Mouse (Mus musculus): Measurements from ENCODE around the gene Map4k5. TPM values are rescaled to one million over a fixed set of nuclear protein-coding genes. Genes with fewer than 3 reads are reported as not detected.

Map4k5 gene
- polyA plus RNA-seq, 1 experiment from 2014 or later: 24.1 TPM

DNA sequence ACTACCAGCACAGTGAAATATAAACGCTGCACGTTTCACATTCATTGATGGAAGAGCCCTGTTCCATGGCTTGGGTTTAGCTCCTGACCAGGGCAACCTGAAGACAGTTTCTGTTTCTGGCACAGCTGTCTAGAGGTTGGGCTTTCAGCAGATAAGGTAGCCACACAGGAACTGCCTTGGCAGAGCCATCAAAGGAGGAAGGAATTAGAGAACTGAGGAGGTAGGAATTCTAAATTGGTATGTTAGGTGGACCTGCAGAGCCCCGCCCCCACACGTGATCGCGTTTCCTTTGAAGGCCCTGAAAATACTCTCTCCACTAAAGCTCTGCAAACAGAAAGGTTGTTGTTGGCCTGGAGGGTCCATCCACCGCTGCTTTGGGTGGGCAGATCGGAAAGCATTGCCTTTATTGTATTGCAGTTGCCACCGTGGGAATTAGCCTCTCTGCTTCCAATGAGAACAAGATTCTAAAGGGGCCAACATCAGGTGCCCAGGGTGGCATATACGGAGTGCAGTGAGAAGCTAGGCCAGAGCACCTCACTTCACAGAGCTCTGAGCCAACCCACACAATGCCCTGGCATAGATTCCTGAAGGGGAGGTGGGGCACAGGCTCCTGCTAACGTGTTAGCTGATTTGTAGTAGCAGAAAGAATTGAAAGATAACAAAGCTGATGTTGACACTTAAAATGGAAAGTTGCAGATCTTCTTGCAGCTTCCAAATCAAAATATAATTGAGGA is 116.2 kb downstream of the Map4k5 start:
- no peaks in the 10 kb centered on the region for H3K36me3 ChIP-seq (ENCODE audit: control insufficient read depth, insufficient read depth, low read length)
- no peak for ATAC-seq
- H3K9me3 ChIP-seq (replicated peaks; ENCODE audit: control insufficient read depth, low read length, poor library complexity, severe bottlenecking): no peaks in the 10 kb centered on the region
- 77% methylated on average over 11 of the region's 11 CpGs for WGBS
- no peaks in the 10 kb centered on the region for H3K27me3 ChIP-seq (ENCODE audit: control insufficient read depth, insufficient read depth, low read depth, low read length)
- no peak overlapping the region for H3K27ac ChIP-seq (ENCODE audit: low read length)
- H3K4me2 ChIP-seq (ENCODE audit: low read length): no peak overlapping the region
- H3K4me3 ChIP-seq (ENCODE audit: low read depth, low read length): no peak overlapping the region
- no peak overlapping the region for H3K9ac ChIP-seq (ENCODE audit: low read depth, low read length)
- no peaks in the 10 kb centered on the region for H3K4me1 ChIP-seq (ENCODE audit: control insufficient read depth, insufficient read depth, low read length)

- ATAC-seq: no peak
- no peak overlapping the region for H3K9ac ChIP-seq (ENCODE audit: low read depth, low read length)
- H3K9me3 ChIP-seq (replicated peaks; ENCODE audit: control insufficient read depth, low read length, poor library complexity, severe bottlenecking): no peaks in the 10 kb centered on the region
- H3K4me3 ChIP-seq (ENCODE audit: low read depth, low read length): no peak overlapping the region
- no peaks in the 10 kb centered on the region for H3K36me3 ChIP-seq (ENCODE audit: control insufficient read depth, insufficient read depth, low read length)
- 89% methylated on average over 2 of the region's 2 CpGs for WGBS
- no peak overlapping the region for H3K4me2 ChIP-seq (ENCODE audit: low read length)
- no peaks in the 10 kb centered on the region for H3K27me3 ChIP-seq (ENCODE audit: control insufficient read depth, insufficient read depth, low read depth, low read length)
- H3K4me1 ChIP-seq (ENCODE audit: control insufficient read depth, insufficient read depth, low read length): no peaks in the 10 kb centered on the region
- H3K27ac ChIP-seq (ENCODE audit: low read length): no peak overlapping the region
Observed at GRCm38 (mm10) chr12:69768841-69769240, 124.2 kb downstream of the Map4k5 start.

- Histone ChIP-seq H3K4me3 (ENCODE audit: low read depth, low read length) (no peak overlapping the region), H3K9ac (ENCODE audit: low read depth, low read length) (no peak overlapping the region; the same call in 1 of the 2 replicates), H3K27me3 (ENCODE audit: control insufficient read depth, insufficient read depth, low read depth, low read length) (no peaks in the 10 kb centered on the region), H3K36me3 (ENCODE audit: control insufficient read depth, insufficient read depth, low read length) (no peaks in the 10 kb centered on the region), H3K4me1 (ENCODE audit: control insufficient read depth, insufficient read depth, low read length) (no peaks in the 10 kb centered on the region), H3K9me3 (replicated peaks; ENCODE audit: control insufficient read depth, low read length, poor library complexity, severe bottlenecking) (no peaks in the 10 kb centered on the region), H3K27ac (ENCODE audit: low read length) (no peak overlapping the region), H3K4me2 (ENCODE audit: low read length) (no peak overlapping the region)
- WGBS: 21% methylated on average over 9 of the region's 9 CpGs
- ATAC-seq: peak; percentile 51; the same call in 1 of the 2 replicates
Observed at GRCm38 (mm10) chr12:69767476-69768258, 125.3 kb downstream of the Map4k5 start.

DNA sequence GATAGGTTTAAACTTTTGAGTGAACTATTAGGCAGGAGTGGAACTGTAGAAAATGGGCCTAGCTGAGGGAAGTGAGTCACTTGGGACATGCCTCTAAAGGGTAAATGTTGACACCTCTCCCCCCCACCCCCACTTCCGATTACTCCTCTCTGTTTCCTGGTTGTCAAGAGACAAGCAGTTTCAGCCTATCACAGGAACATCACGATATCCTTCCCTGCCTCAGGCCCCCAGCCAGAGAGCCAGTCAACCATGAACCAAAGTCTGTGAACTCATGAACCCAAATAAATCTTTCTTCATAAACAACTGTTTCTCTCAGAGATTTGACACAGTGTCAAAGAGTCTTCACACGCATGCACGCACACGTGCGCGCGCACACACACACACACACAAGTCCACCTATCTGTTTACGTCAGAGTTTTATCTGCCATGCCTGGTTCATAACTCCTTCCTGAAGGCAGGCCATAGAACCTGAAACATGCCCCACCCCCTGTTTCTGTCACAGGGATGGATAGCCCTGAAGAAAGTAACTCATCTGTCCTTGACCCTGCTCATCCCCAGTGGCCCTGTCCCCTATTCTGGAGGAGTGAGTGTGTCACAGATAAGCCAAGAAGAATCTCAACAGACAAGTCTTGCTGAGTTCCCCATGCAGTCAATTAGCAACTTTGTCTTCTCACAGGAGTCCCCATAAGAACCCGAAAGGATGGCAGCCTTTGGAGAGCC is 126.7 kb downstream of the Map4k5 start:
- no peak overlapping the region for H3K4me3 ChIP-seq (ENCODE audit: low read depth, low read length)
- H3K36me3 ChIP-seq (ENCODE audit: control insufficient read depth, insufficient read depth, low read length): no peaks in the 10 kb centered on the region
- no peak overlapping the region for H3K9ac ChIP-seq (ENCODE audit: low read depth, low read length)
- WGBS: 90% methylated on average over 10 of the region's 10 CpGs
- no peak for ATAC-seq
- no peaks in the 10 kb centered on the region for H3K9me3 ChIP-seq (replicated peaks; ENCODE audit: control insufficient read depth, low read length, poor library complexity, severe bottlenecking)
- H3K4me1 ChIP-seq (ENCODE audit: control insufficient read depth, insufficient read depth, low read length): no peaks in the 10 kb centered on the region
- no peak overlapping the region for H3K4me2 ChIP-seq (ENCODE audit: low read length)
- no peak overlapping the region for H3K27ac ChIP-seq (ENCODE audit: low read length)
- no peaks in the 10 kb centered on the region for H3K27me3 ChIP-seq (ENCODE audit: control insufficient read depth, insufficient read depth, low read depth, low read length)

DNA sequence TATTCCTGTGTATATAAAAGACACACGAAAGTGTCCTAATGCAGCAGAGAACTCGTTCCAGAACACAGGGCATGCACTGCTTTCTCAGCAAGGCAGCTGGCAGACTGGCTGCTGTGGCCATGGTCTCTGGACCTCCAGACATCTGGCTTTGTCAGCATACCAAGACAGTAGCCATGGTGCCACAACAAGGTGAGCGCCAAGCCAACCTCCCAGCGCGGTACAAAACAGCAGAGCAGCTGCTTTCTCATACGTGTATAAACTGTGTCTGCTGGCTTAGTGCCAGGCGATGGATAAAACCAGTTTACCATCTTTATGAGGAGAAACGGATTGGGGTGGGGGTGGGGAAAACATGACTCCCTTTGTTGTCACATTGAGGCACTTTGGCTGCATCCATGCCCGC is 127.5 kb downstream of the Map4k5 start:
- WGBS: 55% methylated on average over 9 of the region's 9 CpGs
- no peak for ATAC-seq
- no peak overlapping the region for H3K27ac ChIP-seq (ENCODE audit: low read length)

DNA sequence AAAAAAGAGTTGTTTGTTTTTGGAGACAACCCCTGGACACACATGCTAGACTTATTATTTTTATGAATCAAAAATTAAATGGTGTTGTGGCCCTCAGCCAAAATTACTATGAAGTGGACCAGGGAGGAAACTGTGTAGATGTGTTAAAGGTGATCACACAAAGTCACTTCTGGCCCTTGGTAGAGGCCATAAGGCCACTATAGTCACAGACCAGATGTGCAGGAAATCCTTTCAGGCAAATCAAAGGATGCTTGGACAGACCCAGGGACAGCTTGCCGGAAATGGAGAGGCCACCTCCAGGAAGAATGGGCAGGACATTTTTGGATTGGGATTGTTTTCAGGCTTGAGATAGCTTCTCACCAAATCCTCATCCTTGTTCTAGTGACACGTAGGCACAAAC is 131.4 kb downstream of the Map4k5 start:
- no peak overlapping the region for H3K4me3 ChIP-seq (ENCODE audit: low read depth, low read length)
- H3K4me2 ChIP-seq (ENCODE audit: low read length): no peak overlapping the region
- H3K9ac ChIP-seq (ENCODE audit: low read depth, low read length): no peak overlapping the region
- no peaks in the 10 kb centered on the region for H3K9me3 ChIP-seq (replicated peaks; ENCODE audit: control insufficient read depth, low read length, poor library complexity, severe bottlenecking)
- WGBS: 75% methylated on average over 2 of the region's 2 CpGs
- no peak overlapping the region for H3K27ac ChIP-seq (ENCODE audit: low read length)
- no peaks in the 10 kb centered on the region for H3K36me3 ChIP-seq (ENCODE audit: control insufficient read depth, insufficient read depth, low read length)
- no peaks in the 10 kb centered on the region for H3K27me3 ChIP-seq (ENCODE audit: control insufficient read depth, insufficient read depth, low read depth, low read length)
- H3K4me1 ChIP-seq (ENCODE audit: control insufficient read depth, insufficient read depth, low read length): peaks cover 9% of the 10 kb centered on the region
- no peak for ATAC-seq

More for the DNA sequence above, 127.5 kb downstream of the Map4k5 start:
- no peak overlapping the region for H3K9ac ChIP-seq (ENCODE audit: low read depth, low read length)
- H3K4me2 ChIP-seq (ENCODE audit: low read length): no peak overlapping the region
- no peaks in the 10 kb centered on the region for H3K4me1 ChIP-seq (ENCODE audit: control insufficient read depth, insufficient read depth, low read length)
- H3K4me3 ChIP-seq (ENCODE audit: low read depth, low read length): no peak overlapping the region
- H3K36me3 ChIP-seq (ENCODE audit: control insufficient read depth, insufficient read depth, low read length): no peaks in the 10 kb centered on the region
- H3K9me3 ChIP-seq (replicated peaks; ENCODE audit: control insufficient read depth, low read length, poor library complexity, severe bottlenecking): no peaks in the 10 kb centered on the region
- no peaks in the 10 kb centered on the region for H3K27me3 ChIP-seq (ENCODE audit: control insufficient read depth, insufficient read depth, low read depth, low read length)

- Histone ChIP-seq H3K4me2 (ENCODE audit: low read length) (no peak overlapping the region), H3K9me3 (replicated peaks; ENCODE audit: control insufficient read depth, low read length, poor library complexity, severe bottlenecking) (no peaks in the 10 kb centered on the region), H3K4me3 (ENCODE audit: low read depth, low read length) (no peak overlapping the region), H3K4me1 (ENCODE audit: control insufficient read depth, insufficient read depth, low read length) (peaks cover 9% of the 10 kb centered on the region), H3K27me3 (ENCODE audit: control insufficient read depth, insufficient read depth, low read depth, low read length) (no peaks in the 10 kb centered on the region), H3K27ac (ENCODE audit: low read length) (no peak overlapping the region), H3K36me3 (ENCODE audit: control insufficient read depth, insufficient read depth, low read length) (no peaks in the 10 kb centered on the region), H3K9ac (ENCODE audit: low read depth, low read length) (no peak overlapping the region)
- WGBS: 89% methylated on average over 20 of the region's 20 CpGs
- ATAC-seq: no peak
Observed at GRCm38 (mm10) chr12:69760743-69761406, 132.1 kb downstream of the Map4k5 start.

GRCm38 (mm10) chr12:69760014-69760413 is 133.0 kb downstream of the Map4k5 start:
- no peak overlapping the region for H3K27ac ChIP-seq (ENCODE audit: low read length)
- WGBS: 78% methylated on average over 6 of the region's 6 CpGs
- H3K9me3 ChIP-seq (replicated peaks; ENCODE audit: control insufficient read depth, low read length, poor library complexity, severe bottlenecking): no peaks in the 10 kb centered on the region
- H3K27me3 ChIP-seq (ENCODE audit: control insufficient read depth, insufficient read depth, low read depth, low read length): no peaks in the 10 kb centered on the region
- no peak overlapping the region for H3K4me2 ChIP-seq (ENCODE audit: low read length)
- H3K36me3 ChIP-seq (ENCODE audit: control insufficient read depth, insufficient read depth, low read length): no peaks in the 10 kb centered on the region
- ATAC-seq: no peak
- peaks cover 9% of the 10 kb centered on the region for H3K4me1 ChIP-seq (ENCODE audit: control insufficient read depth, insufficient read depth, low read length)
- no peak overlapping the region for H3K9ac ChIP-seq (ENCODE audit: low read depth, low read length)
- no peak overlapping the region for H3K4me3 ChIP-seq (ENCODE audit: low read depth, low read length)
